Mouse (Mus musculus) myocyte (in vitro differentiated cells): Measurements from ENCODE around the gene Pard3b.

ENCODE experiments used
- CEBPB ChIP-seq: IDR thresholded peaks from 2 replicates; pipeline ENCODE4 v1.6.1; 2011; ENCODE audit warnings: mild to moderate bottlenecking, moderate library complexity; ENCODE audit not compliant: poor library complexity, insufficient read depth, severe bottlenecking
- E2F4 ChIP-seq: IDR thresholded peaks from one replicate; pipeline ENCODE4 v1.6.1; 2011; ENCODE audit warnings: mild to moderate bottlenecking, control low read depth, moderate library complexity; ENCODE audit not compliant: insufficient read depth
- MAX ChIP-seq: IDR thresholded peaks from one replicate; pipeline ENCODE4 v1.6.1; 2011; ENCODE audit warnings: low read depth, mild to moderate bottlenecking, control low read depth
- MYOD1 ChIP-seq, 3 experiments: IDR thresholded peaks; one replicate each; pipeline ENCODE4 v1.6.1; 2011; ENCODE audit warnings: control low read depth in 2 of 3, low read depth in 2 of 3, mild to moderate bottlenecking in 2 of 3, moderate library complexity in 1 of 3; ENCODE audit not compliant: insufficient read length in 2 of 3, control insufficient read depth in 1 of 3
- MYOG ChIP-seq, 3 experiments: IDR thresholded peaks; one replicate each; pipeline ENCODE4 v1.6.1; 2011; ENCODE audit warnings: control low read depth in 2 of 3, low read depth in 2 of 3, mild to moderate bottlenecking in 2 of 3; ENCODE audit not compliant: insufficient read length in 2 of 3, control insufficient read depth in 1 of 3, insufficient read depth in 1 of 3
- POLR2A ChIP-seq: IDR thresholded peaks from one replicate; pipeline ENCODE4 v1.6.1; 2011; ENCODE audit warnings: low read depth, mild to moderate bottlenecking, control low read depth, moderate library complexity; ENCODE audit not compliant: insufficient read length
- POLR2AphosphoS2 ChIP-seq: IDR thresholded peaks from one replicate; pipeline ENCODE4 v1.6.1; 2011; ENCODE audit warnings: low read depth, control low read depth; ENCODE audit not compliant: insufficient read length
- SRF ChIP-seq: IDR thresholded peaks from one replicate; pipeline ENCODE4 v1.6.1; 2011; ENCODE audit warnings: low read depth; ENCODE audit not compliant: control insufficient read depth, insufficient read length
- TCF12 ChIP-seq: IDR thresholded peaks from one replicate; pipeline ENCODE4 v1.6.1; 2011; ENCODE audit warnings: mild to moderate bottlenecking, control low read depth; ENCODE audit not compliant: poor library complexity, insufficient read depth, severe bottlenecking
- TCF3 ChIP-seq: IDR thresholded peaks from one replicate; pipeline ENCODE4 v1.6.1; 2011; ENCODE audit warnings: low read depth, control low read depth; ENCODE audit not compliant: insufficient read length
- USF1 ChIP-seq: IDR thresholded peaks from one replicate; pipeline ENCODE4 v1.6.1; 2011; ENCODE audit warnings: low read depth, mild to moderate bottlenecking, control low read depth, moderate library complexity

- no peak for TF ChIP-seq POLR2A
- no peak for TF ChIP-seq SRF
- no peak for TF ChIP-seq POLR2AphosphoS2
- no peak for TF ChIP-seq MAX
- no peak for TF ChIP-seq TCF12
- TF ChIP-seq MYOG (IDR thresholded peaks at IDR 0.05; ENCODE audit: control insufficient read depth in 1 of 3, insufficient read depth in 1 of 3, insufficient read length in 2 of 3, low read depth in 2 of 3), result no peak
- TF ChIP-seq TCF3, result no peak
- TF ChIP-seq CEBPB, result no peak
- no peak for TF ChIP-seq MYOD1 (IDR thresholded peaks at IDR 0.05; ENCODE audit: control insufficient read depth in 1 of 3, insufficient read length in 2 of 3, low read depth in 2 of 3)
- TF ChIP-seq E2F4, result no peak
- TF ChIP-seq USF1, result no peak
These were observed 286.9 kb downstream of the Pard3b start for GRCm38 (mm10) chr1:61925541-61925940.
